Mouse (Mus musculus) small intestine, adult 2 months (tissue): ENCODE data around the gene Nectin2.

Experiments used
- CTCF ChIP-seq: fragments of 200-500 bp; IDR thresholded peaks from 2 replicates; pipeline ENCODE4 v1.5.1; 2012; ENCODE audit warnings: low read depth, mild to moderate bottlenecking, control low read depth, inconsistent platforms, low read length, moderate library complexity, mixed read lengths; ENCODE audit not compliant: insufficient replicate concordance, insufficient read length; ENCODE audit errors: extremely low read depth
- POLR2A ChIP-seq: fragments of 200-500 bp; IDR thresholded peaks from 2 replicates; pipeline ENCODE4 v1.6.1; 2012; ENCODE audit warnings: low read depth, mild to moderate bottlenecking, control low read depth, inconsistent platforms, low read length, moderate library complexity

GRCm38 (mm10) chr7:19754065-19754464 is 3.8 kb upstream of the Nectin2 start:
- TF ChIP-seq POLR2A (no peak), CTCF (no peak)
